Comparison of ENCODE assay signal across 10 mouse cellular contexts in genomic region chr11:120312069-120312468, GRCm38 (mm10). TPM values are rescaled to one million over a fixed set of nuclear protein-coding genes. Genes with fewer than 3 reads are reported as not detected.
DNase-seq lines count a peak whose midpoint lies in the region; ATAC-seq lines count a peak whose summit lies in the region.
"Had no signal": no experiment of that assay in that cellular context is flagged by ENCODE, and none has a peak within 500 bp of the region (broad histone marks: within the 10 kb centered on the region; RNA-seq: fewer than 3 reads in every experiment).

No protein-coding gene starts in this region.

- WGBS in hindbrain, embryonic 11.5 days = 76% methylated on average over 6 of the region's 6 CpGs
- 81% methylated on average over 6 of the region's 6 CpGs for WGBS in hindbrain, embryonic 16.5 days
- 53% methylated on average over 6 of the region's 6 CpGs for WGBS in embryonic facial prominence, embryonic 11.5 days
- WGBS in midbrain, embryonic 12.5 days = 75% methylated on average over 6 of the region's 6 CpGs

- H3K9me3 ChIP-seq in hindbrain, embryonic 11.5 days (ENCODE audit: control insufficient read depth, low read length) = no peaks in the 10 kb centered on the region
- H3K9me3 ChIP-seq in hindbrain, embryonic 16.5 days (ENCODE audit: control insufficient read depth, low read length) = no peaks in the 10 kb centered on the region
- no peaks in the 10 kb centered on the region for H3K9me3 ChIP-seq in embryonic facial prominence, embryonic 11.5 days (replicated peaks; ENCODE audit: control insufficient read depth, low read length)
- H3K9me3 ChIP-seq in midbrain, embryonic 12.5 days = no peaks in the 10 kb centered on the region

- no peak overlapping the region for H3K9ac ChIP-seq in hindbrain, embryonic 11.5 days (ENCODE audit: low read depth, low read length)
- no peak overlapping the region for H3K9ac ChIP-seq in hindbrain, embryonic 16.5 days (ENCODE audit: low read depth, low read length)
- H3K9ac ChIP-seq in embryonic facial prominence, embryonic 11.5 days (replicated peaks; ENCODE audit: low read length) = no peak overlapping the region; the same call in 1 of the 2 replicates
- H3K9ac ChIP-seq in midbrain, embryonic 12.5 days (replicated peaks) = peak overlapping the region; percentile 64; the same call in 1 of the 2 replicates

- no peak overlapping the region for H3K4me3 ChIP-seq in hindbrain, embryonic 11.5 days (ENCODE audit: low read depth, low read length)
- H3K4me3 ChIP-seq in hindbrain, embryonic 16.5 days (ENCODE audit: low read length) = no peak overlapping the region
- no peak overlapping the region for H3K4me3 ChIP-seq in embryonic facial prominence, embryonic 11.5 days (ENCODE audit: low read depth, low read length)
- H3K4me3 ChIP-seq in midbrain, embryonic 12.5 days = no peak overlapping the region

- 0 out of 2 replicates have a peak overlapping the region, but pooled peaks have one; percentile 17 for H3K27ac ChIP-seq in hindbrain, embryonic 11.5 days (ENCODE audit: low read depth, low read length)
- no peak overlapping the region for H3K27ac ChIP-seq in hindbrain, embryonic 16.5 days (ENCODE audit: low read depth, low read length)
- H3K27ac ChIP-seq in embryonic facial prominence, embryonic 11.5 days (replicated peaks; ENCODE audit: low read depth, low read length) = peak overlapping the region; percentile 85; the same call in 1 of the 2 replicates
- H3K27ac ChIP-seq in midbrain, embryonic 12.5 days (replicated peaks) = peak overlapping the region; percentile 92

- no peaks in the 10 kb centered on the region for H3K27me3 ChIP-seq in hindbrain, embryonic 11.5 days (ENCODE audit: control insufficient read depth, insufficient read depth, low read length)
- H3K27me3 ChIP-seq in hindbrain, embryonic 16.5 days (replicated peaks; ENCODE audit: control insufficient read depth, insufficient read depth, low read length) = no peaks in the 10 kb centered on the region
- H3K27me3 ChIP-seq in embryonic facial prominence, embryonic 11.5 days (ENCODE audit: control insufficient read depth, insufficient read depth, low read length) = no peaks in the 10 kb centered on the region
- peaks cover 14% of the 10 kb centered on the region for H3K27me3 ChIP-seq in midbrain, embryonic 12.5 days

- no peak overlapping the region for H3K4me2 ChIP-seq in hindbrain, embryonic 11.5 days (replicated peaks; ENCODE audit: low read depth, low read length)
- H3K4me2 ChIP-seq in hindbrain, embryonic 16.5 days (ENCODE audit: low read length) = no peak overlapping the region
- no peak overlapping the region for H3K4me2 ChIP-seq in embryonic facial prominence, embryonic 11.5 days (ENCODE audit: low read depth, low read length)
- H3K4me2 ChIP-seq in midbrain, embryonic 12.5 days (replicated peaks) = no peak overlapping the region

- no peak for ATAC-seq in hindbrain, embryonic 11.5 days (ENCODE audit: low FRiP score)
- ATAC-seq in hindbrain, embryonic 16.5 days = no peak
- ATAC-seq in embryonic facial prominence, embryonic 11.5 days (replicated peaks; ENCODE audit: insufficient number of reproducible peaks, low FRiP score, low TSS enrichment, low read depth) = no peak
- ATAC-seq in midbrain, embryonic 12.5 days (ENCODE audit: low FRiP score, low read depth) = no peak

- H3K4me1 ChIP-seq in hindbrain, embryonic 11.5 days (replicated peaks; ENCODE audit: control insufficient read depth, insufficient read depth, low read length) = peaks cover 20% of the 10 kb centered on the region
- peaks cover 30% of the 10 kb centered on the region for H3K4me1 ChIP-seq in hindbrain, embryonic 16.5 days (ENCODE audit: control insufficient read depth, insufficient read depth, low read depth, low read length)
- H3K4me1 ChIP-seq in embryonic facial prominence, embryonic 11.5 days (ENCODE audit: control insufficient read depth, insufficient read depth, low read length) = peaks cover 17% of the 10 kb centered on the region
- H3K4me1 ChIP-seq in midbrain, embryonic 12.5 days = peaks cover 49% of the 10 kb centered on the region

- no peaks in the 10 kb centered on the region for H3K36me3 ChIP-seq in hindbrain, embryonic 11.5 days (ENCODE audit: control insufficient read depth, insufficient read depth, low read length)
- no peaks in the 10 kb centered on the region for H3K36me3 ChIP-seq in hindbrain, embryonic 16.5 days (ENCODE audit: control insufficient read depth, insufficient read depth, low read length)
- H3K36me3 ChIP-seq in embryonic facial prominence, embryonic 11.5 days (replicated peaks; ENCODE audit: control insufficient read depth, insufficient read depth, low read depth, low read length) = no peaks in the 10 kb centered on the region
- no peaks in the 10 kb centered on the region for H3K36me3 ChIP-seq in midbrain, embryonic 12.5 days

- DNase-seq in cerebellum, adult 9-10 months = peak; percentile 40
- DNase-seq in cerebellum, postnatal 14 days = no peak
- DNase-seq in hindbrain, embryonic 11.5 days (ENCODE audit: low spot score) = no peak
- DNase-seq in embryonic facial prominence, embryonic 11.5 days (ENCODE audit: low spot score) = no peak
- DNase-seq in right cerebral cortex, postnatal 36 days (ENCODE audit: low spot score in 2 of 2) = no peak
- DNase-seq in right cerebral cortex, postnatal 14 days = no peak
- DNase-seq: adrenal gland, postnatal 25 days had no signal

RNA-seq across cellular contexts. Expression of gene Actg1, which starts 36.3 kb away (rescaled TPM):
- polyA plus RNA-seq in hindbrain, embryonic 11.5 days (2014; fragmentation: Nextera tagmentation; extraction: Ambion mirVana) = 3,592 and 3,665 TPM in 2 replicates
- 4,199 and 4,222 TPM in 2 replicates for polyA plus RNA-seq in hindbrain, embryonic 16.5 days (2015; fragmentation: Nextera tagmentation; extraction: Ambion mirVana)
- 3,237 and 3,434 TPM in 2 replicates for polyA plus RNA-seq in embryonic facial prominence, embryonic 11.5 days (2014; fragmentation: Nextera tagmentation; extraction: Ambion mirVana)
- 3,175 and 3,231 TPM in 2 replicates for polyA plus RNA-seq in midbrain, embryonic 12.5 days (2016; fragmentation: Nextera tagmentation; extraction: Ambion mirVana)

RNA-seq across cellular contexts. Expression of gene Fscn2, which starts 49.3 kb away (rescaled TPM):
- polyA plus RNA-seq in hindbrain, embryonic 11.5 days (2014; fragmentation: Nextera tagmentation; extraction: Ambion mirVana) = 1.1 and 1.5 TPM in 2 replicates
- polyA plus RNA-seq in hindbrain, embryonic 16.5 days (2015; fragmentation: Nextera tagmentation; extraction: Ambion mirVana) = 0.66 and 1.6 TPM in 2 replicates
- polyA plus RNA-seq in embryonic facial prominence, embryonic 11.5 days (2014; fragmentation: Nextera tagmentation; extraction: Ambion mirVana) = 0.20 and 0.28 TPM in 2 replicates
- 1.4 and 1.5 TPM in 2 replicates for polyA plus RNA-seq in midbrain, embryonic 12.5 days (2016; fragmentation: Nextera tagmentation; extraction: Ambion mirVana)
- polyA plus RNA-seq: large intestine, adult 2 months had no signal
